In genomic region chr5:124221037-124221735, GRCm38 (mm10) we compare ENCODE assay signal across 9 mouse cellular contexts. TPM values are rescaled to one million over a fixed set of nuclear protein-coding genes. Genes with fewer than 3 reads are reported as not detected.
DNase-seq lines count a peak whose midpoint lies in the region; ATAC-seq and TF ChIP-seq lines count a peak whose summit lies in the region.
"Had no signal": no experiment of that assay in that cellular context is flagged by ENCODE, and none has a peak within 500 bp of the region (broad histone marks: within the 10 kb centered on the region; RNA-seq: fewer than 3 reads in every experiment).

No protein-coding gene starts in this region.

- peaks cover 12% of the 10 kb centered on the region for H3K4me1 ChIP-seq in hindbrain, embryonic 16.5 days (ENCODE audit: control insufficient read depth, insufficient read depth, low read depth, low read length)
- no peaks in the 10 kb centered on the region for H3K4me1 ChIP-seq in hindbrain, embryonic 11.5 days (replicated peaks; ENCODE audit: control insufficient read depth, insufficient read depth, low read length)
- H3K4me1 ChIP-seq in limb, embryonic 15.5 days: peaks cover 53% of the 10 kb centered on the region
- peaks cover 5% of the 10 kb centered on the region; the same call in 1 of the 2 replicates for H3K4me1 ChIP-seq in stomach, postnatal 0 days (replicated peaks; ENCODE audit: control insufficient read depth, insufficient read depth)

- no peak for DNase-seq in hindbrain, embryonic 11.5 days (ENCODE audit: low spot score)
- peak; percentile 85 for DNase-seq in adrenal gland, postnatal 10 days
- DNase-seq in gastrocnemius, postnatal 14 days: peak; percentile 86
- DNase-seq in kidney, adult 9 months: peak; percentile 95
- DNase-seq in stomach, postnatal 0 days (ENCODE audit: low spot score): peak; percentile 41
- DNase-seq in embryo, embryonic 11 days: no peak

- H3K4me3 ChIP-seq in hindbrain, embryonic 16.5 days (ENCODE audit: low read length): no peak overlapping the region
- H3K4me3 ChIP-seq in hindbrain, embryonic 11.5 days (ENCODE audit: low read depth, low read length): no peak overlapping the region
- H3K4me3 ChIP-seq in limb, embryonic 15.5 days: no peak overlapping the region
- no peak overlapping the region for H3K4me3 ChIP-seq in stomach, postnatal 0 days (ENCODE audit: low read depth, low read length)

- no peak overlapping the region for H3K4me2 ChIP-seq in hindbrain, embryonic 16.5 days (ENCODE audit: low read length)
- H3K4me2 ChIP-seq in hindbrain, embryonic 11.5 days (replicated peaks; ENCODE audit: low read depth, low read length): no peak overlapping the region
- H3K4me2 ChIP-seq in limb, embryonic 15.5 days: no peak overlapping the region
- no peak overlapping the region for H3K4me2 ChIP-seq in stomach, postnatal 0 days (replicated peaks; ENCODE audit: low read depth)

- 41% methylated on average over 7 of the region's 7 CpGs for WGBS in hindbrain, embryonic 16.5 days
- 76% methylated on average over 7 of the region's 7 CpGs for WGBS in hindbrain, embryonic 11.5 days
- 47% methylated on average over 7 of the region's 7 CpGs for WGBS in limb, embryonic 15.5 days
- 18% methylated on average over 7 of the region's 7 CpGs for WGBS in stomach, postnatal 0 days

- H3K27ac ChIP-seq in hindbrain, embryonic 16.5 days (ENCODE audit: low read depth, low read length): no peak overlapping the region
- H3K27ac ChIP-seq in hindbrain, embryonic 11.5 days (ENCODE audit: low read depth, low read length): no peak overlapping the region
- H3K27ac ChIP-seq in limb, embryonic 15.5 days: peak overlapping the region; percentile 71
- H3K27ac ChIP-seq in stomach, postnatal 0 days (replicated peaks): peak overlapping the region; percentile 69

- no peaks in the 10 kb centered on the region for H3K27me3 ChIP-seq in hindbrain, embryonic 16.5 days (replicated peaks; ENCODE audit: control insufficient read depth, insufficient read depth, low read length)
- H3K27me3 ChIP-seq in hindbrain, embryonic 11.5 days (ENCODE audit: control insufficient read depth, insufficient read depth, low read length): no peaks in the 10 kb centered on the region
- no peaks in the 10 kb centered on the region for H3K27me3 ChIP-seq in limb, embryonic 15.5 days
- no peaks in the 10 kb centered on the region for H3K27me3 ChIP-seq in stomach, postnatal 0 days (ENCODE audit: control insufficient read depth, insufficient read depth, low read length)

- no peaks in the 10 kb centered on the region for H3K9me3 ChIP-seq in hindbrain, embryonic 16.5 days (ENCODE audit: control insufficient read depth, low read length)
- H3K9me3 ChIP-seq in hindbrain, embryonic 11.5 days (ENCODE audit: control insufficient read depth, low read length): no peaks in the 10 kb centered on the region
- no peaks in the 10 kb centered on the region for H3K9me3 ChIP-seq in limb, embryonic 15.5 days
- no peaks in the 10 kb centered on the region for H3K9me3 ChIP-seq in stomach, postnatal 0 days (ENCODE audit: control insufficient read depth, low read length)
- H3K9me3 ChIP-seq: G1E had no signal

- no peak overlapping the region for H3K9ac ChIP-seq in hindbrain, embryonic 16.5 days (ENCODE audit: low read depth, low read length)
- no peak overlapping the region for H3K9ac ChIP-seq in hindbrain, embryonic 11.5 days (ENCODE audit: low read depth, low read length)
- H3K9ac ChIP-seq in limb, embryonic 15.5 days: no peak overlapping the region
- H3K9ac ChIP-seq in stomach, postnatal 0 days (ENCODE audit: low read length): no peak overlapping the region

- peak; percentile 69 for ATAC-seq in hindbrain, embryonic 16.5 days
- no peak for ATAC-seq in hindbrain, embryonic 11.5 days (ENCODE audit: low FRiP score)
- ATAC-seq in limb, embryonic 15.5 days (ENCODE audit: insufficient number of reproducible peaks, low FRiP score, low TSS enrichment, low read depth): 0 out of 2 replicates have a peak, but pooled peaks have one; percentile 52
- ATAC-seq in stomach, postnatal 0 days (ENCODE audit: low FRiP score, low TSS enrichment): peak; percentile 76; the same call in 1 of the 2 replicates

- intact Hi-C loops in gastrocnemius, postnatal 14 days (cut with DNase I; ENCODE audit: low total_unique reads): no loop called here

- TF ChIP-seq EP300 in stomach, postnatal 0 days (optimal IDR thresholded peaks at IDR 0.05): no peak

- TF ChIP-seq CTCF in stomach, postnatal 0 days (IDR thresholded peaks at IDR 0.05; ENCODE audit: low read depth): peak; percentile 40

- H3K36me3 ChIP-seq in hindbrain, embryonic 16.5 days (ENCODE audit: control insufficient read depth, insufficient read depth, low read length): no peaks in the 10 kb centered on the region
- no peaks in the 10 kb centered on the region for H3K36me3 ChIP-seq in hindbrain, embryonic 11.5 days (ENCODE audit: control insufficient read depth, insufficient read depth, low read length)
- no peaks in the 10 kb centered on the region for H3K36me3 ChIP-seq in limb, embryonic 15.5 days
- H3K36me3 ChIP-seq in stomach, postnatal 0 days (ENCODE audit: control insufficient read depth, insufficient read depth, low read length): no peaks in the 10 kb centered on the region

RNA-seq across cellular contexts. Expression of gene Pitpnm2, which starts 28.4 kb away (rescaled TPM):
- polyA plus RNA-seq in hindbrain, embryonic 16.5 days (2015; fragmentation: Nextera tagmentation; extraction: Ambion mirVana): 8.4 and 9.8 TPM in 2 replicates
- 5.1 and 6.0 TPM in 2 replicates for polyA plus RNA-seq in hindbrain, embryonic 11.5 days (2014; fragmentation: Nextera tagmentation; extraction: Ambion mirVana)
- total RNA-seq in adrenal gland, postnatal 10 days (2021): 10 to 100 TPM; 40.4 to 53.6 TPM
- total RNA-seq in gastrocnemius, postnatal 14 days (2021): 10 to 100 TPM; 18.4 to 19.0 TPM
- 4.8 and 5.2 TPM in 2 replicates for polyA plus RNA-seq in limb, embryonic 15.5 days (2015; fragmentation: Nextera tagmentation; extraction: Ambion mirVana)
- polyA plus RNA-seq in stomach, postnatal 0 days (2015; fragmentation: Nextera tagmentation; extraction: Ambion mirVana): 1.8 and 2.3 TPM in 2 replicates

Comparison
In these comparisons a context has a peak if more than half of its experiments do, and no peak if none do; other contexts are left out.
1. H3K27ac ChIP-seq: peak in limb, embryonic 15.5 days (single experiment) and stomach, postnatal 0 days (single experiment); none in hindbrain, embryonic 16.5 days (single experiment) and hindbrain, embryonic 11.5 days (single experiment).
2. DNase-seq: peak in adrenal gland, postnatal 10 days (single experiment), gastrocnemius, postnatal 14 days (single experiment), kidney, adult 9 months (single experiment) and stomach, postnatal 0 days (single experiment); none in hindbrain, embryonic 11.5 days (single experiment) and embryo, embryonic 11 days (single experiment).